Mouse (Mus musculus) retina, postnatal 7 days (tissue): Measurements from ENCODE around the gene B4gat1.

Source experiments
- DNase-seq: peaks from one replicate; pipeline ENCODE4 v3.0.0-alpha.2; 2012; ENCODE audit warnings: low read depth, low spot score

Gene B4gat1

GRCm38 (mm10) chr19:5058801-5059771 lies 20.5 kb downstream of the B4gat1 start:
- no peak for DNase-seq

- DNase-seq, result no peak
Observed at GRCm38 (mm10) chr19:5060365-5061330, 22.0 kb downstream of the B4gat1 start.

- no peak for DNase-seq
Observed at GRCm38 (mm10) chr19:5062041-5062440, 23.4 kb downstream of the B4gat1 start.

- DNase-seq, result no peak
Observed at GRCm38 (mm10) chr19:5062446-5062845, 23.8 kb downstream of the B4gat1 start.

- no peak for DNase-seq
Observed at GRCm38 (mm10) chr19:5065104-5065503, 26.5 kb downstream of the B4gat1 start.

GRCm38 (mm10) chr19:5067040-5067799 lies 28.6 kb downstream of the B4gat1 start:
- no peak for DNase-seq

- no peak for DNase-seq
Observed at GRCm38 (mm10) chr19:5067867-5068569, 29.4 kb downstream of the B4gat1 start, which contains the start of gene Cd248. Gene Cd248, plus strand, starts transcription at chr19:5068078.

GRCm38 (mm10) chr19:5068570-5069234 lies 30.1 kb downstream of the B4gat1 start:
- DNase-seq, result no peak

GRCm38 (mm10) chr19:5069486-5069885 lies 30.9 kb downstream of the B4gat1 start:
- no peak for DNase-seq

GRCm38 (mm10) chr19:5069978-5070377 lies 31.4 kb downstream of the B4gat1 start:
- DNase-seq, result no peak

GRCm38 (mm10) chr19:5071077-5071476 lies 32.5 kb downstream of the B4gat1 start:
- DNase-seq, result no peak

- no peak for DNase-seq
Observed at GRCm38 (mm10) chr19:5071545-5072369, 33.1 kb downstream of the B4gat1 start.

- DNase-seq, result no peak
Observed at GRCm38 (mm10) chr19:5072389-5073019, 33.9 kb downstream of the B4gat1 start.

GRCm38 (mm10) chr19:5073028-5073427 lies 34.4 kb downstream of the B4gat1 start:
- no peak for DNase-seq

- no peak for DNase-seq
Observed at GRCm38 (mm10) chr19:5073518-5073917, 34.9 kb downstream of the B4gat1 start.

GRCm38 (mm10) chr19:5079279-5079678 lies 40.7 kb downstream of the B4gat1 start:
- DNase-seq, result no peak

GRCm38 (mm10) chr19:5082005-5082404 lies 43.4 kb downstream of the B4gat1 start:
- no peak for DNase-seq

- no peak for DNase-seq
Observed at GRCm38 (mm10) chr19:5082596-5082995, 44.0 kb downstream of the B4gat1 start.
